Mouse (Mus musculus): ENCODE measurements around the gene Rhbdl3. TPM values are rescaled to one million over a fixed set of nuclear protein-coding genes. Genes with fewer than 3 reads are reported as not detected.

Rhbdl3 gene
- 2.3 TPM for polyA plus RNA-seq (2017; shearing (Covaris generic))

DNA sequence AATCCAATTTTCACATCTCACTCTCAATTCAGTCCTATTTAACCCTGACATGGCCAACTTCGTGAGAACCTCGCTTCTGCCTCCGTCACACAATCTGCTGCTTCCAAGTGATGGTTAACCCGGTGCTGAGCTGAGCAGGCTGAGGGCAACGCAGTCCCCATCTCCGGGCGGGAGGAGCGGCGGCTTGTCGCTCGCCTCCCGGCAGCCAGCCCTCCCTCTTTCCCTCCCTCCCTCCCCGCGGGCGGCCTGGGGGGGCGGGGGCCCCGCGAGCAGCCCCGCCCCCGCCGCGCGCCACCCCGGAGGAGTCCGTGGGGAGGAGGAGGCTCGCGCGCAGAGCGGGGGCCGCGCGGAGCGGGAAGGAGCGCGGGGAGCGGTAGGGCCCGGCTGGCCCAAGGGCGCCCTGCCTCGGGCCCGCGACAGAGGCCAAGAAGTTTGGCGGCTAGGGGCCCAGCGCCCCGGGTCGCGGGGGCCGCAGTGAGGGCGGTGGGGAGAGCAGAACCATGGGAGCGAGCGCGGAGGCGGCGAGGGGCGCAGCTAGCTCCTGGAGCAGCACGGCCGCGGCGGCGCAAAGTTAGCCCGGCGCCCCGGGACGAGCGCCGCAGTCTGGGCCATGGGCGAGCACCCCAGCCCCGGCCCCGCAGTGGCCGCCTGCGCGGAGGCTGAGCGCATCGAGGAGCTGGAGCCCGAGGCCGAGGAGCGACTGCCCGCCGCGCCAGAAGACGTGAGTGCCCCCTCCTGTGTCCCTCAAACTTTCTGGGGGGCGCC is at the start of gene Rhbdl3:
Gene Rhbdl3 (plus strand): TSS at position 362 of the 765 bp plus-strand sequence.

DNA sequence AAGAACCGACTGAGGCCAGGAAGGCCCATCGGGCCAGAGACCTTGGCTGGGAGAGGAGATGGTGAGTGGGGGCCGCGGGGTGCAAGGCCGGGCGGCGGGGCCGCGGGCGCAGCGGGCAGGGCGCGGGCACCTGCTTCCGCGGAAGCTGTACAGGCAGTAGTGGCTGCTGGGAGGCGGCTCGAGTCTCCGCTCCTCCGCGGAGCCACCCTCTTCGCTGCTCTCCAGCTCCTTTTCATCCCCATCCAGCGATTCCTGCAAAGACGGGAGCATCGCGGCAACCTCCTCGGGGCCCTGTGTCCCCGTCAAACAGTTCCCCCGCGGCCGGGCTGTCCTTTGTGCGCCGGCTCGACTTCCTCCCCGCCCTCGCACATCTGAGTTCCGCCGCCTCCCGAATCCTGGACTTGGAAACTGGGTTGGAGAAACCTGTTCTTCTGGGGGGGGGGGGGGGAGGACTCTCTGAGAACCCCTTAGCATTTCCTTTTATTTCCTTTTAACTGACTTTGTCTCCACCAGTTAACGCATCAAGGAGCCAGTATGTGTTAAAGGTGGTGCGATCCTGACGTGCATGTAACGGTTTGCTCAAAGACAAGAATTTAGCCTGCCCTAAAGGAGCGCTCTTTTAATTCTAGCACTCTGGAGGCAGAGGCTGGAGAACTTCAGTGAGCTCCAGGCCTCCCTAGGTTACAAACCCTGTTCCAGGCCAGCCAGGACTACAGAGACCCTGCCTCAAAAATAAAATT is 77.2 kb downstream of the Rhbdl3 start, which contains the start of gene 5730455P16Rik:
Gene 5730455P16Rik (minus strand): TSS at position 323 of the 740 bp plus-strand sequence.

DNA sequence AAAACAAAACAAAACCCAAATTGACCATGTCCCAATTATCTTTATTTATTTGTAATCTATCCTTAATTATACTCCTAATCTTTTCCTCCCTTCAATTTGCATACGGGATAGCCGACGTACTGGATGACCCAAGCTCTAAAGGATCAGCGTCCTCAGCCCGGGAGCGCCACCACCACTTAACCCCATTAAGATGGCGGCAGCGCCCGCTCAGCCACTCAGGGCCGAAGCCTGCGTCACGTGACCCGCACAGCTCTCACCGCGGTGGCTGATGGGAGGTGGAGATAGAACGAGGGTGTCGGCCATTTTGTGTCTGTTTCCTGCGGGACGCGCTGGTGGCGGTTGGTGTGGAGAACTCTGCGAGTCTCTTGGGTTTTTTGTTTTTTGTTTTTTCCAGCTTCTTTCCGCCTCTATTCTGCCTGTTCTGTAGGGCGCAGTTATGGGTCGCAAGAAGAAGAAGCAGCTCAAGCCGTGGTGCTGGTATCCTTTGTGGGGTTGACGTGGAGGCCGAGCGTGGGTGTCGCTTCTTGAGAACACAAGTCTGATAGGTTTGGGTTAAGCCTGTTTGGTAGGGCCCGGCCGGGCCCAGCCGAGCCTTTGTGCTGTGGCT is 82.4 kb downstream of the Rhbdl3 start, which contains the start of gene Zfp207:
Gene Zfp207 (plus strand): TSS at position 261 of the 607 bp plus-strand sequence.

Other genes with a start within 250 kb of the Rhbdl3 start
- 376 TPM for gene Crlf3, start 219.9 kb upstream of the Rhbdl3 start, polyA plus RNA-seq (2017; shearing (Covaris generic))
- gene Atad5, start 211.5 kb upstream of the Rhbdl3 start, polyA plus RNA-seq (2017; shearing (Covaris generic)), result 4.3 TPM
- gene Tefm, start 158.7 kb upstream of the Rhbdl3 start, polyA plus RNA-seq (2017; shearing (Covaris generic)), result 20.8 TPM
- gene Adap2, start 146.8 kb upstream of the Rhbdl3 start, polyA plus RNA-seq (2017; shearing (Covaris generic)), result 0.23 TPM
- gene Rnf135, start 117.1 kb upstream of the Rhbdl3 start, polyA plus RNA-seq (2017; shearing (Covaris generic)), result 9.8 TPM
- 53.8 TPM for gene Rhot1, start 91.9 kb upstream of the Rhbdl3 start, polyA plus RNA-seq (2017; shearing (Covaris generic))
- 13.6 TPM for gene 5730455P16Rik, start 77.1 kb downstream of the Rhbdl3 start, polyA plus RNA-seq (2017; shearing (Covaris generic))
- gene Zfp207, start 82.4 kb downstream of the Rhbdl3 start, polyA plus RNA-seq (2017; shearing (Covaris generic)), result 207 TPM
- 169 TPM for gene Psmd11, start 127.7 kb downstream of the Rhbdl3 start, polyA plus RNA-seq (2017; shearing (Covaris generic))
- gene Cdk5r1, start 176.1 kb downstream of the Rhbdl3 start, polyA plus RNA-seq (2017; shearing (Covaris generic)), result 0.30 TPM